Mouse (Mus musculus) heart, postnatal 0 days (tissue): Measurements from ENCODE around the gene Tmem135.

Experiments
- CTCF ChIP-seq: IDR thresholded peaks from 2 replicates; pipeline ENCODE4 v1.5.1; 2016; ENCODE audit warnings: antibody characterized with exemption, control low read depth, low read depth
- EP300 ChIP-seq: IDR thresholded peaks from 2 replicates; pipeline ENCODE4 v1.6.1; 2016; ENCODE audit warnings: antibody characterized with exemption, low read depth

GRCm38 (mm10) chr7:89329896-89330295, 74.1 kb downstream of the Tmem135 start:
- TF ChIP-seq CTCF, result no peak
- TF ChIP-seq EP300, result no peak
